Mouse (Mus musculus) testis, adult 2 months (tissue): ENCODE results near the gene Rb1.

Experiments
- CTCF ChIP-seq: fragments of 200-500 bp; IDR thresholded peaks from 2 replicates; pipeline ENCODE4 v1.5.1; 2012; ENCODE audit warnings: low read depth, mild to moderate bottlenecking, inconsistent platforms, low read length, moderate library complexity; ENCODE audit not compliant: control insufficient read depth, insufficient read depth, insufficient replicate concordance
- POLR2A ChIP-seq: fragments of 200-500 bp; IDR thresholded peaks from 2 replicates; pipeline ENCODE4 v1.6.1; 2012; ENCODE audit warnings: low read depth, mild to moderate bottlenecking, inconsistent platforms, low read length, moderate library complexity; ENCODE audit not compliant: control insufficient read depth

DNA sequence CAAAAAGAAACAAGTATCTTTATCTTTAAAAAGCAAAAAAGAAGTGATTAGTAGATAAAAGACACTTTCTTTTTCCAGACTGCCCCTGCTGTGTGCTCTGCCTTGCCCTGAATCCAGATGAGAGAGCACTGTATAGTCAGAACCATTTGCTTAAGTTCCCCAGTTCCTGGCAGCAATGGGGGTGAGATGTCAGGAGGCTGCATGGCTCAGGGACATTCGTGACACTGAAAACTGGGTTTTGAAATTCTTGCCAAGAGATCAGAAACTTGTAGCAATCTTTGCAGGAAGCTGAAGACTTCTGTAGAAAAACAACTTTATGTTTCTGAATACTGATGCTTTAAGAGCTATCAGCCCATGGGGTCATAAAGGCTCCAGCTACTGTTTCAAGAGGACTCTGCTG lies 24.4 kb upstream of the Rb1 start:
- TF ChIP-seq POLR2A: no peak
- no peak for TF ChIP-seq CTCF
